Mouse (Mus musculus) forelimb bud, embryonic 11.5 days (tissue): ENCODE data around the gene Kcnk18.

Experiments used
- DNase-seq: peaks from one replicate; pipeline ENCODE4 v3.0.0-alpha.2; 2012; ENCODE audit warnings: low read depth, low spot score

Kcnk18 gene

GRCm38 (mm10) chr19:59221131-59221530 is 2.1 kb downstream of the Kcnk18 start:
- DNase-seq, result no peak

- no peak for DNase-seq
Measured at GRCm38 (mm10) chr19:59228376-59228775, 9.4 kb downstream of the Kcnk18 start.

DNA sequence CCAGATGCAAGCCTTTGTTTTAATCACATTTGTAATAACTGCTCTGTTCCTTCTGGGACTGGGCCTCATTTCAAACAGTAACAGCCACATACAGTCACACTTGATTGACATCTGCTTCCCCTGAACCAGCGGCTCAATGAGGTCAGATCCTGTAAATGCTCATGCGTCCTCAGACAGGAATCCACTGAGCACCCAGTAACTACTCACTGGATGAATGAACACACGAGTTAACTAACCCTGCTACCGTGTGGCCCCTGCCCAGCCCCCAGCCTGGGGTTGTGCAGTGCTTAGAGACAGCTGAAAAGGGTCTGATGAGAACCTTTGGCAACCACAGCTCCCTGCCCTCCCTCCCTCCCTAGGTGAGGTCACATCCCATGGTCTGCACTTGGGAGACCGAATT is 13.8 kb downstream of the Kcnk18 start:
- no peak for DNase-seq

GRCm38 (mm10) chr19:59235001-59235400 is 16.0 kb downstream of the Kcnk18 start:
- DNase-seq, result no peak

GRCm38 (mm10) chr19:59236046-59236445 is 17.0 kb downstream of the Kcnk18 start:
- no peak for DNase-seq

DNA sequence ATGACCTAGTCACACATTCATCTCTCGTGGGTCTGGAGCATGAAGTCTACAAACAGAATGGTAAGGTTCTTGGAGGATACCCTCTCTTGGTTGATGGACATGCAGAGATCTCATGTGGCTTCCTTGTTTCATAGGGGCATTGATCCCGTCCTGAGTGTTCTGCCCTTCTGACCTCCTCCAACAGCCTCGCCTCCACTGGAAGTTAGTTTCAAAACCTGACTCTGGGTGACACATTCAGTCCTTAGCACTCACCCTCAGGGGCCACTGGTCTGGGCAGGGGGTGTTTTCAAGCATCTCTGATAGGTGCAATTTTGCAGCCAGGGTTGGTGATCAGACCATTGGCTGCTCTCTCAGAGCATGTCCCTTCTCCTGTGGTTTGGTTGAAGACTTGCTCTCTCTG is 19.6 kb downstream of the Kcnk18 start:
- DNase-seq, result no peak

DNA sequence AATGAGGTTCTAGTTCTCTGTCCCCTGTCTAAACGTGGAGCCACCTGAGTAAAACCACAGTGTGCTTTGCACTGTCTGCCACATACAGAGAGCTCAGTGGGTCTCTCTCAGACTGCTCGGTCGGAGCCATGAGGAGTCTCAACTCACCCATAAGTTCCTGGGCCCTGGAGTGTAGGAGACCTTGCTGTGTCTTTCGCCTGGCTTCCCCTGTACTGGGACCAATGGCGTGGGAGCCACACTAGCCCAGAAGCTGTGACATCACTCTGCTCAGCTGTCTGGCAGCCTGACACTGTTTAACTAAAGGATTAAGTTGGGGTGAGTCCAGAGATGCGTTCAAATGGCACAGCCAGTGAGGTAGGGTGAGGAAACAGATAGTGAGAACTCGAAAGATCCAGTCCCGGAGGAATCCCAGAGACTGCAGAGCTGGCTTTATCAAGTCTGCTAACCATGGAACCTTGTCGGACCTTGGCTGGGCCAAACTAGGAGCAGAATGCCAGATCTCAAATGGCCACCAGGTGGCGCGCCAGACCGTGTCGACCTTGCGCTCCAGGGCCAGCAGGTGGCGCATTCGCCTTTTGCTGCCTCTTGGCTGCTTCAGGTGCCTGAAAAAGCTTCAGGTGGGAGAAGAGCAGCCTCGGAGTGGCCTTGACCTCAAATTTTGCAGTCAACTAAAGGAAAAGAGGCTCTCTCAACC is 20.3 kb downstream of the Kcnk18 start:
- peak; percentile 80 for DNase-seq

DNA sequence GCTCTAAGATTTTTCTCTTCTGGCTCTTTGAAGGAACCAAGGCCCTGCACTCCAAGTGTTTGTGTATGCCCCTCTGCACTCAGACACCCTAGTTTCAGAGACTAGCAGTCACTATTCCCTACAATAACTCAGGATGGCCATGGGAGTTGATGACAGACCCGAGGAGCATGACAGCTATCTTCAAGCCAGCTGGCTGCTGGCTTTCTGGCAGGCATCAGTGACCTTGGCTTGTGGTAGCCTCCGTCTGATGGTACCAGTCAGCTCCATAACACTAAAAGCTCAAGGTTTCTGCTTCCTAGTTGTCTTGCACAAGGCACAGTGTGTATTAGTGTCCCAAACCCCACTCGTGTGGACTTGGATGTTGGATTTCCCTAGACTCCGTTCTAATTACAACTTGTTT is 23.0 kb downstream of the Kcnk18 start:
- no peak for DNase-seq

- DNase-seq, result no peak
Measured at GRCm38 (mm10) chr19:59243057-59243456, 24.0 kb downstream of the Kcnk18 start.

DNA sequence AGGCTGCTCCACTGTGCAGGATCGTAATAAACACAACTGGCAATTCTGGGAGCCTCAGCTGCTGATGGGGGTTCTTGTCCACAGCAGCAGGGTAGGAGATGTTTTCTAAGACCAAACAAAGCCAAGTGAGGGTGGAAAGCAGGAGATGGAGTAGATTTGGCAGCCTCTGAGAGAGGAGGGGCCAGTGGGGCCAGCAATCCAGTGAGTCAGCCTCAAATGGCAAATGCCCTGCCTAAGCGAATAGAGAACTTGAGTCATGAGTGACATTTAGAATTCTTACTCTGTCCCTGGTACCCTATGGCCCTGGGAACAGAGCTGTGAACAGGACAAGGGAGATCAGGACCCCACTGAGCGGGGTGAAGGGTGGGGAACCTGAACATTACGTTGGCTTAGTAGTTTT is 29.1 kb downstream of the Kcnk18 start:
- no peak for DNase-seq

- DNase-seq, result no peak
Measured at GRCm38 (mm10) chr19:59248553-59249286, 29.7 kb downstream of the Kcnk18 start.

DNA sequence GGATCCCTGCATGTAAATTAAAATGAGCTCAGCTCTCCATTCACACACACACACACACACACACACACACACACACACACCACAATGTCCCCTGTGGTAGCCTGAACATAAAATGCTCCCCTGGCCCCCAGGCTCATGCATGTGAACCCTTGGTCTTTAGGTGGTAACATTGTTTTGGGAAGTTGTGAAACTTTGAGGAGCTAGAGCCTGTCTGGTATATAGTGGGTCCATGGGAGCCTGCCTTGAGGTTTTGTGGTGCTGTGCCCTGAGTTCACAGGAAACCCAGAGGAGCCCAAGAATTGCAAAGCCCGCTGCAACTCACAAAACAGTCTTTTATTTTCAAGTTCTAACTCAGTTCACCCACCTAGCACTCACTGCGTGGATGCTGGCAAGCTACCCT is 33.6 kb downstream of the Kcnk18 start:
- DNase-seq, result no peak

- no peak for DNase-seq
Measured at GRCm38 (mm10) chr19:59259633-59260032, 40.6 kb downstream of the Kcnk18 start.

- DNase-seq, result peak; percentile 58
Measured at GRCm38 (mm10) chr19:59260718-59261442, 41.9 kb downstream of the Kcnk18 start, which contains the start of gene Slc18a2. TSS of gene Slc18a2 (plus strand) at chr19:59260896.

GRCm38 (mm10) chr19:59261604-59262003 is 42.6 kb downstream of the Kcnk18 start:
- DNase-seq, result no peak

DNA sequence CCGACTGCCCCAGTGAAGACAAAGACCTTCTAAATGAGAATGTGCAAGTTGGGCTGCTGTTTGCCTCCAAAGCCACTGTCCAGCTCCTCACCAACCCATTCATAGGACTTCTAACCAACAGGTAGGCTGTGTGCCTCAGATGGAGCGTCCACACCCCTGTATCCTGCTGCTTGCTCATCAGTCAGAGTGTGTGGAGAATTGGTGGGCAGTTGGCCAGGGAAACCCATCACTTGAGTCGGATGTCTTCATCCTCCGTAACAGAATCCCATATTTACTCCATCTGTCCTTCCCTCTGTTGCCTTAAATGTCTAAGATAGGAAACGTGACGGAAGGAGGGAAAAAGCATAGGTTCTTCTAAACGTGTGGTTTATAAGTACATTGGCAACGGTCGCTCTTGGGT is 44.2 kb downstream of the Kcnk18 start:
- no peak for DNase-seq

GRCm38 (mm10) chr19:59264838-59265532 is 46.0 kb downstream of the Kcnk18 start:
- no peak for DNase-seq

GRCm38 (mm10) chr19:59265907-59266306 is 46.9 kb downstream of the Kcnk18 start:
- no peak for DNase-seq

- DNase-seq, result peak; percentile 37
Measured at GRCm38 (mm10) chr19:59267417-59267963, 48.5 kb downstream of the Kcnk18 start.

DNA sequence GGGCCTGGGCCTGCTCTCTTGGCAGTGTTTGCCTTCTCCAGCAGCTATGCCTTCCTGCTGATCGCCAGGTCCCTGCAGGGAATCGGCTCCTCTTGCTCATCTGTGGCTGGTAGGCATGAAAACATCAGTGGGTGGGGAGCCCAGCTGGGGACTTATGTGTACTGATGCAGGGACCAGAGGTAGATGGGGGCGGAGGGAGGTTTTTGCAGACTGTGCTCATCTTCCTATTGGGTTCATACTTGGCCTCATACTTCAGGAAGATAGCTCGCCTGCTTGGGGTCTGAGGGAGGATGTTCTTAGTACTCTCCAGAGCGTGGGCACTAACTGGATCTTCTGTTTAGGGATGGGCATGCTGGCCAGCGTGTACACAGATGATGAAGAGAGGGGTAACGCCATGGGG is 54.2 kb downstream of the Kcnk18 start:
- DNase-seq, result no peak

DNA sequence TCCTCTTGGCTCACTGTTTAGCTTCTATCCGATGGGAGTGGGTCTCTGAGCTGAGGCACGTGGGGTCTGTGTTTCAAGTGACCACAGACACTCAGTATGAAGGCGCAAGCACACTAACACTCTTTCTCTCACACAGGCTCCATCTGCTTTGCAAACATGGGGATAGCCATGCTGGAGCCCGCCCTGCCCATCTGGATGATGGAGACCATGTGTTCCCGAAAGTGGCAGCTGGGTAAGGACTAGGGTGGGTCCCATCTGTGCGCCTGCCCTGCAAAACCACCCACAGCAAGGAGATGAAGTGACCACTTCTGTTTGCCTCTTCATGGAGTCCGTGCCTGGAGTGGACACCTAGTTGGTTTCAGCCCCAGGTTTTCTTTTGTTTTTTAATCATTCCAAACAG is 57.3 kb downstream of the Kcnk18 start:
- DNase-seq, result no peak

GRCm38 (mm10) chr19:59280841-59281240 is 61.8 kb downstream of the Kcnk18 start:
- DNase-seq, result peak; percentile 26
